In genomic region chr7:99516814-99517157, GRCm38 (mm10) we compare ENCODE assay signal across 17 mouse cellular contexts. TPM values are rescaled to one million over a fixed set of nuclear protein-coding genes. Genes with fewer than 3 reads are reported as not detected.
A peak's percentile ranks its signal among the peaks of the same experiment; 100 is the strongest.
DNase-seq lines count a peak whose midpoint lies in the region; ATAC-seq and TF ChIP-seq lines count a peak whose summit lies in the region.
"Had no signal": no experiment of that assay in that cellular context is flagged by ENCODE, and none has a peak within 500 bp of the region (broad histone marks: within the 10 kb centered on the region; RNA-seq: fewer than 3 reads in every experiment).

No protein-coding gene starts in this region.

- WGBS in kidney, embryonic 15.5 days = 77% methylated on average over 3 of the region's 3 CpGs
- WGBS in intestine, embryonic 16.5 days = 54% methylated on average over 3 of the region's 3 CpGs
- 40% methylated on average over 3 of the region's 3 CpGs for WGBS in liver, postnatal 0 days (ENCODE audit: insufficient replicate concordance)
- 84% methylated on average over 3 of the region's 3 CpGs for WGBS in neural tube, embryonic 15.5 days

- no peak for DNase-seq in kidney, adult 18-20 months
- no peak for DNase-seq in liver, postnatal 0 days
- no peak for DNase-seq in adrenal gland, postnatal 14 days
- no peak for DNase-seq in thymus, postnatal 25 days
- DNase-seq: gastrocnemius, postnatal 36 days; lung, postnatal 14 days; right cerebral cortex, postnatal 14 days had no signal

- no peak overlapping the region for H3K4me3 ChIP-seq in kidney, embryonic 15.5 days (replicated peaks)
- no peak overlapping the region for H3K4me3 ChIP-seq in intestine, embryonic 16.5 days (ENCODE audit: low read length)
- no peak overlapping the region for H3K4me3 ChIP-seq in liver, postnatal 0 days (ENCODE audit: low read depth, low read length)
- H3K4me3 ChIP-seq in neural tube, embryonic 15.5 days (replicated peaks) = no peak overlapping the region
- H3K4me3 ChIP-seq: neural tube, embryonic 13.5 days had no signal

- no peak for TF ChIP-seq CTCF in liver, postnatal 0 days (IDR thresholded peaks at IDR 0.05; ENCODE audit: low read depth)

- H3K4me2 ChIP-seq in kidney, embryonic 15.5 days = no peak overlapping the region
- H3K4me2 ChIP-seq in intestine, embryonic 16.5 days (ENCODE audit: low read depth, low read length) = no peak overlapping the region
- H3K4me2 ChIP-seq in liver, postnatal 0 days (ENCODE audit: low read depth, low read length) = no peak overlapping the region
- no peak overlapping the region for H3K4me2 ChIP-seq in neural tube, embryonic 15.5 days
- H3K4me2 ChIP-seq: neural tube, embryonic 13.5 days had no signal

- no peaks in the 10 kb centered on the region for H3K36me3 ChIP-seq in kidney, embryonic 15.5 days
- no peaks in the 10 kb centered on the region for H3K36me3 ChIP-seq in intestine, embryonic 16.5 days (ENCODE audit: control insufficient read depth, insufficient read depth, low read length)
- H3K36me3 ChIP-seq in liver, postnatal 0 days (replicated peaks; ENCODE audit: insufficient read depth, low read length) = no peaks in the 10 kb centered on the region
- H3K36me3 ChIP-seq in neural tube, embryonic 15.5 days = no peaks in the 10 kb centered on the region
- H3K36me3 ChIP-seq: neural tube, embryonic 13.5 days had no signal

- 0 out of 2 replicates have a peak overlapping the region, but pooled peaks have one; percentile 9 for H3K27ac ChIP-seq in kidney, embryonic 15.5 days
- H3K27ac ChIP-seq in intestine, embryonic 16.5 days (ENCODE audit: low read length) = no peak overlapping the region
- H3K27ac ChIP-seq in liver, postnatal 0 days (ENCODE audit: low read depth) = no peak overlapping the region
- H3K27ac ChIP-seq in neural tube, embryonic 15.5 days (replicated peaks) = no peak overlapping the region
- H3K27ac ChIP-seq: hindbrain, postnatal 0 days; neural tube, embryonic 13.5 days had no signal

- no peak for ATAC-seq in kidney, embryonic 15.5 days (replicated peaks; ENCODE audit: low FRiP score)
- peak; percentile 53 for ATAC-seq in intestine, embryonic 16.5 days
- ATAC-seq in liver, postnatal 0 days = 0 out of 2 replicates have a peak, but pooled peaks have one; percentile 23
- ATAC-seq in neural tube, embryonic 15.5 days (ENCODE audit: low FRiP score) = no peak
- ATAC-seq: activated CD4-positive, CD25-positive, alpha-beta regulatory T cell, adult 4 months; hindbrain, postnatal 0 days; Patski had no signal

- no peak for TF ChIP-seq EP300 in liver, postnatal 0 days (IDR thresholded peaks at IDR 0.05; ENCODE audit: low read depth)

- no peaks in the 10 kb centered on the region for H3K9me3 ChIP-seq in kidney, embryonic 15.5 days (replicated peaks)
- H3K9me3 ChIP-seq in intestine, embryonic 16.5 days (ENCODE audit: control insufficient read depth, low read length) = no peaks in the 10 kb centered on the region
- H3K9me3 ChIP-seq in liver, postnatal 0 days (ENCODE audit: low read length) = no peaks in the 10 kb centered on the region
- no peaks in the 10 kb centered on the region for H3K9me3 ChIP-seq in neural tube, embryonic 15.5 days (replicated peaks)
- H3K9me3 ChIP-seq: neural tube, embryonic 13.5 days had no signal

- H3K9ac ChIP-seq in kidney, embryonic 15.5 days = no peak overlapping the region
- no peak overlapping the region for H3K9ac ChIP-seq in intestine, embryonic 16.5 days (ENCODE audit: low read depth, low read length)
- H3K9ac ChIP-seq in liver, postnatal 0 days (replicated peaks) = no peak overlapping the region
- H3K9ac ChIP-seq in neural tube, embryonic 15.5 days (replicated peaks) = no peak overlapping the region
- H3K9ac ChIP-seq: neural tube, embryonic 13.5 days had no signal

- H3K27me3 ChIP-seq in kidney, embryonic 15.5 days = no peaks in the 10 kb centered on the region
- no peaks in the 10 kb centered on the region for H3K27me3 ChIP-seq in intestine, embryonic 16.5 days (replicated peaks; ENCODE audit: control insufficient read depth, insufficient read depth, low read length)
- no peaks in the 10 kb centered on the region for H3K27me3 ChIP-seq in liver, postnatal 0 days (ENCODE audit: insufficient read depth, low read length)
- no peaks in the 10 kb centered on the region for H3K27me3 ChIP-seq in neural tube, embryonic 15.5 days (replicated peaks)
- H3K27me3 ChIP-seq: neural tube, embryonic 13.5 days; Patski had no signal

- H3K4me1 ChIP-seq in kidney, embryonic 15.5 days = peaks cover 6% of the 10 kb centered on the region
- H3K4me1 ChIP-seq in intestine, embryonic 16.5 days (ENCODE audit: control insufficient read depth, insufficient read depth, low read length) = peaks cover 14% of the 10 kb centered on the region
- peaks cover 11% of the 10 kb centered on the region for H3K4me1 ChIP-seq in liver, postnatal 0 days (ENCODE audit: insufficient read depth)
- no peaks in the 10 kb centered on the region for H3K4me1 ChIP-seq in neural tube, embryonic 15.5 days
- H3K4me1 ChIP-seq: neural tube, embryonic 13.5 days had no signal

RNA-seq across cellular contexts. Expression of gene Arrb1, which starts 18.5 kb away (rescaled TPM):
- 9.4 and 11.7 TPM in 2 replicates for polyA plus RNA-seq in kidney, embryonic 15.5 days (2015; fragmentation: Nextera tagmentation; extraction: Ambion mirVana)
- polyA plus RNA-seq in intestine, embryonic 16.5 days (2015; fragmentation: Nextera tagmentation; extraction: Ambion mirVana) = 7.7 and 9.2 TPM in 2 replicates
- polyA plus RNA-seq in liver, postnatal 0 days (2015; fragmentation: Nextera tagmentation; extraction: Ambion mirVana) = 20.1 and 21.8 TPM in 2 replicates
- total RNA-seq in adrenal gland, postnatal 14 days (2021) = 48.9 and 57.9 TPM in 2 replicates
- polyA plus RNA-seq in neural tube, embryonic 15.5 days (2015; fragmentation: Nextera tagmentation; extraction: Ambion mirVana) = 15.1 and 16.6 TPM in 2 replicates

RNA-seq across cellular contexts. Expression of gene Rps3, which starts 33.2 kb away (rescaled TPM):
- 765 and 856 TPM in 2 replicates for polyA plus RNA-seq in kidney, embryonic 15.5 days (2015; fragmentation: Nextera tagmentation; extraction: Ambion mirVana)
- polyA plus RNA-seq in intestine, embryonic 16.5 days (2015; fragmentation: Nextera tagmentation; extraction: Ambion mirVana) = 775 and 816 TPM in 2 replicates
- 472 TPM in 2 replicates for polyA plus RNA-seq in liver, postnatal 0 days (2015; fragmentation: Nextera tagmentation; extraction: Ambion mirVana)
- 563 and 690 TPM in 2 replicates for total RNA-seq in adrenal gland, postnatal 14 days (2021)
- 412 and 499 TPM in 2 replicates for polyA plus RNA-seq in neural tube, embryonic 15.5 days (2015; fragmentation: Nextera tagmentation; extraction: Ambion mirVana)

RNA-seq across cellular contexts. Expression of gene Klhl35, which starts 51.0 kb away (rescaled TPM):
- polyA plus RNA-seq in kidney, embryonic 15.5 days (2015; fragmentation: Nextera tagmentation; extraction: Ambion mirVana) = 0.67 and 1.2 TPM in 2 replicates
- 0.15 and 0.17 TPM in 2 replicates for polyA plus RNA-seq in intestine, embryonic 16.5 days (2015; fragmentation: Nextera tagmentation; extraction: Ambion mirVana)
- 0.35 and 0.37 TPM in 2 replicates for polyA plus RNA-seq in liver, postnatal 0 days (2015; fragmentation: Nextera tagmentation; extraction: Ambion mirVana)
- 1.3 TPM in 2 replicates for total RNA-seq in adrenal gland, postnatal 14 days (2021)
- 1.7 and 2.2 TPM in 2 replicates for polyA plus RNA-seq in neural tube, embryonic 15.5 days (2015; fragmentation: Nextera tagmentation; extraction: Ambion mirVana)
- total RNA-seq: gastrocnemius, postnatal 36 days; hematopoietic stem cell, adult 5-6 weeks; liver, adult 2 months had no signal
- polyA plus RNA-seq: activated CD4-positive, CD25-positive, alpha-beta regulatory T cell, adult 4 months; C2C12 had no signal

Comparison
In these comparisons a context has a peak if more than half of its experiments do, and no peak if none do; other contexts are left out.
1. ATAC-seq: peak in intestine, embryonic 16.5 days (single experiment) and liver, postnatal 0 days (single experiment); none in kidney, embryonic 15.5 days (single experiment) and neural tube, embryonic 15.5 days (single experiment).